Mouse (Mus musculus) brain, embryonic 14.5 days (tissue): ENCODE data around the gene Abtb2.

Experiments
- CTCF ChIP-seq: fragments of 200-500 bp; IDR thresholded peaks from 2 replicates; pipeline ENCODE4 v1.5.1; 2012; ENCODE audit warnings: inconsistent platforms, mild to moderate bottlenecking, moderate library complexity, borderline replicate concordance; ENCODE audit not compliant: insufficient read depth, insufficient read length; ENCODE audit errors: extremely low read depth
- POLR2A ChIP-seq: fragments of 200-500 bp; IDR thresholded peaks from 2 replicates; pipeline ENCODE4 v1.6.1; 2012; ENCODE audit warnings: mild to moderate bottlenecking, inconsistent platforms, borderline replicate concordance; ENCODE audit not compliant: poor library complexity, insufficient read depth, insufficient read length, severe bottlenecking; ENCODE audit errors: extremely low read depth

DNA sequence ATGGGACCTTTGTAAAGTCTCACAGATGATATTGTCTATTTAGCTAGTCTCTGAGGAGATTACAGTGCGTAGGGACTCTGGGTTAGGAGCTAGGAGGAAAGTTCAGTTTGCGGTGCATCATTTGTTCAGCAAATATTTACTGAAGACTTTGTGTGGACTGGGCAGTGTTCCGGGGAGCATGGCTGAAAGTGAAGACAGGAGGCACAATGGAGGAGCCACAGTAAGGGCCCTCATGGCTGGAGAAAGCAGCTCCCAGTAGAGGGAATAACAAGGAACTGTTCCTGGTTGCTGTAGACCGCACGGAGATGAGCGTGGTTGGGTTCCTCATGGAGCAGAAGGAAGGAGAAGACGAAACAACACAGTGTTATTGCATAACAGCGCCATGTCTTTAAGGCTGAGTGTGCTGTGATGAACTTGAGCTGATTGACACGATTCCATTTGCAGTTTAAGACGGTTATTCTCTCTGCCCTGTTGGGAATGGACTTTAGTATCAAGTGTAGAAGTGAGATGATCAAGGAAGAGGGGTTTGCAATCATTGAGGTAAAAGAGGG, 12.6 kb downstream of the Abtb2 start:
- TF ChIP-seq POLR2A (no peak), CTCF (no peak)
